Mouse (Mus musculus) heart, postnatal 0 days (tissue): ENCODE measurements around the gene Gdf10. TPM values are rescaled to one million over a fixed set of nuclear protein-coding genes. Genes with fewer than 3 reads are reported as not detected.

Experiments
- ATAC-seq: fragments of 200-750 bp; cut with Nextera tagmentation; 2 replicates; pipeline ENCODE4 v1.8.0; 2017; ENCODE audit warnings: low read depth, moderate number of reproducible peaks, moderate library complexity; ENCODE audit not compliant: insufficient read depth
- DNase-seq: peaks from one replicate; pipeline ENCODE4 v3.0.0-alpha.2; 2016; ENCODE audit warnings: low spot score
- H3K27ac ChIP-seq: fragments of 300-500 bp; sonication (generic); 2 replicates; pipeline ENCODE4 v1.5.1; 2014; ENCODE audit warnings: low read depth, mild to moderate bottlenecking
- H3K27me3 ChIP-seq: fragments of 300-500 bp; sonication (generic); 2 replicates; pipeline ENCODE4 v1.6.1; 2014; ENCODE audit warnings: low read length, mixed read lengths; ENCODE audit not compliant: control insufficient read depth, insufficient read depth
- H3K36me3 ChIP-seq: fragments of 300-500 bp; sonication (generic); replicated peaks from 2 replicates; pipeline ENCODE4 v1.6.1; 2014; ENCODE audit warnings: low read length, mixed read lengths; ENCODE audit not compliant: control insufficient read depth, insufficient read depth
- H3K4me1 ChIP-seq: fragments of 300-500 bp; sonication (generic); 2 replicates; pipeline ENCODE4 v1.6.1; 2014; ENCODE audit warnings: antibody characterized with exemption; ENCODE audit not compliant: control insufficient read depth, insufficient read depth
- H3K4me2 ChIP-seq: fragments of 300-500 bp; sonication (generic); 2 replicates; pipeline ENCODE4 v1.6.1; 2014; ENCODE audit warnings: low read depth, mild to moderate bottlenecking, low read length, moderate library complexity
- H3K4me3 ChIP-seq: fragments of 300-500 bp; sonication (generic); 2 replicates; pipeline ENCODE4 v1.5.1; 2014; ENCODE audit warnings: low read depth, low read length
- H3K9ac ChIP-seq: fragments of 300-500 bp; sonication (generic); replicated peaks from 2 replicates; pipeline ENCODE4 v1.6.1; 2014; ENCODE audit warnings: low read depth, low read length, mixed read lengths
- H3K9me3 ChIP-seq: fragments of 300-500 bp; sonication (generic); replicated peaks from 2 replicates; pipeline ENCODE4 v1.6.1; 2016; ENCODE audit warnings: low read length; ENCODE audit not compliant: control insufficient read depth
- CTCF ChIP-seq: IDR thresholded peaks from 2 replicates; pipeline ENCODE4 v1.5.1; 2016; ENCODE audit warnings: antibody characterized with exemption, control low read depth, low read depth
- EP300 ChIP-seq: IDR thresholded peaks from 2 replicates; pipeline ENCODE4 v1.6.1; 2016; ENCODE audit warnings: antibody characterized with exemption, low read depth
- WGBS: fragments of 180-500 bp; shearing (Covaris S2); extraction: QIAGEN DNeasy Blood & Tissue Kit; methylation state at CpG from one replicate; pipeline ENCODE4 v1.1.7; 2014; 5-methylcytosine and 5-hydroxymethylcytosine counted together
- polyA plus RNA-seq: library from polyadenylated mRNA; unstranded; fragments of >200 nt; fragmentation: Nextera tagmentation; extraction: Ambion mirVana; gene quantifications from 2 replicates; pipeline ENCODE4 v1.2.1, GENCODE M21; 2015
- total RNA-seq: library from RNA; depleted of rRNA; stranded (reverse); fragments of >200 nt; gene quantifications from 2 replicates; pipeline ENCODE4 v1.2.3, GENCODE M21; 2014; ENCODE audit warnings: low replicate concordance

Gdf10 gene
- total and polyA plus RNA-seq, 2 experiments from 2014 or later, result 1.1 to 1.6 TPM

DNA sequence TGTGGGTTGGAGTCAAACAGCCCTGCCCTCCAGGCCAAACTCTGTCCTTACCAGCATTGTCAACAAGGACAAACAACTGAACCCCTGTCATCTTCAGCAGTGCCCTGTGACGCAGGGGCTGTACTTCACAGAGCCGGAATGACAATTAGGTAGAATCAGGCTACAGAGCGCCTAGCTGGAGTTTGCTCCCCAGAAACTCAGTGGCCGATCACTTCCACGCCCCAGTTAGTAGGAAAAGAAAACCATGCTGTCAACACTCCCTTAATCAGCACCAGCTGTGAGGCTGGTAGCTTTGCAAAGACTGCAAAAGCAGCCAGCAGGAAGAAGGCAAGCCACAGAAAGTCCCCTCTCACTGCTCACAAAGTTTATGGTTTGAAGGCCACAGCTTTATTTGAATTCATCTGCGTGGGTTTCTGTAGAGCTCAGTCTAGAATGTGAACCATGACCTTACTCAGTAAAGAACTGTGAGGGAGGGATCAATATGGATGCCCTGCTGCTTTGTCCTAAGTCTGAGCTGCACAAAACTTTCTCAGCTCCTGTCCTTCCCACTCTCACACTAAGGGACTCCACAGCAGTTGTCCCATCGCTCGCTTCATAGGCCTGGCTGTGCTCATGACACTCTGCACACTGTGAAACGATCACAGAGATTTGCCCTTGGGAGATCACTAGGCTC lies 26.6 kb upstream of the Gdf10 start:
- Histone ChIP-seq H3K36me3 (no peaks in the 10 kb centered on the region), H3K4me1 (no peaks in the 10 kb centered on the region), H3K4me3 (no peak overlapping the region), H3K27ac (no peak overlapping the region), H3K9me3 (no peaks in the 10 kb centered on the region), H3K4me2 (no peak overlapping the region), H3K27me3 (no peaks in the 10 kb centered on the region), H3K9ac (no peak overlapping the region)
- ATAC-seq, result no peak
- no peak for TF ChIP-seq EP300
- TF ChIP-seq CTCF, result no peak
- peak; percentile 35 for DNase-seq
- 30% methylated on average over 9 of the region's 9 CpGs for WGBS

DNA sequence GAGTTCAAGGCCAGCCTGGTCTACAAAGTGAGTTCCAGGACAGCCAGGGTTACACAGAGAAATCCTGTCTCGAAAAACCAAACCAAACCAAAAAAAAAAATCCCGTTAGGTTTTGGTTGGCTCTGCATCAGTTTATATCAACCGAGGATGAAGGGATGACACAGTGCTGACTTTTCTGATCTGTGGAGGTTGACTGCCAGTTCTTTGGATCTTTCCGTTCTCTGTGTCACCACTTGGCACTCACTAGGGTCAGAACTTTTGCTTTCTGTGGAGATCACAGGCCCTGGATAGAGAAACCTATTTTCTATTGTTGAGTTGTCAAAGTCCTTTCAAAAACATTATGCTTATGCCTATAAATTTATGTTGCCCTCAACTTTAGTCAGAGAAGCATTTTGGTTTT lies 20.6 kb upstream of the Gdf10 start:
- no peak overlapping the region for H3K27ac ChIP-seq

DNA sequence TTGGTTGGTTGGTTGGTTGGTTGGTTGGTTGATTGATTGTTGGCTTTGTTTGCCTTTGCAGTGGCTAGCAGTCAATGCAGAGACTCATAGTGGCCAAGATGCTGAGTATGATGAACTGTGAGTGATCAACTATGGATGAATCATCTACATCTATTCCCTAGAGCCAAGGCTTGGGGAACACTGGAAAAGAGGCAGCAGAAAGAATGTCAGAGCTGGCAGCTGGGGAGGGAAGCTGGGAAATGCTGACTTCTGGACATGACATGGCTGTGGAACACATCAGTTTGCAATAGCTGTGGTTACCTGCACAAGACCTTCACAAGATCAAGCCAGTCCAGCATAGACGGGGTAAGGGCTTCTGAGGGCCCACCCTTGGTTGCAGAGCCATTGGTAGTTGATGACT lies 20.2 kb upstream of the Gdf10 start:
- ATAC-seq (no peak), DNase-seq (no peak)
- Histone ChIP-seq H3K4me1 (no peaks in the 10 kb centered on the region), H3K4me3 (no peak overlapping the region), H3K27ac (no peak overlapping the region), H3K4me2 (no peak overlapping the region), H3K9me3 (no peaks in the 10 kb centered on the region), H3K9ac (no peak overlapping the region), H3K27me3 (no peaks in the 10 kb centered on the region), H3K36me3 (no peaks in the 10 kb centered on the region)
- WGBS, result 70% methylated on average over 1 of the region's 1 CpGs
- TF ChIP-seq CTCF (no peak), EP300 (no peak)

More for the DNA sequence above, 20.6 kb upstream of the Gdf10 start:
- Histone ChIP-seq H3K4me3 (no peak overlapping the region), H3K4me1 (no peaks in the 10 kb centered on the region), H3K36me3 (no peaks in the 10 kb centered on the region), H3K9me3 (no peaks in the 10 kb centered on the region), H3K9ac (no peak overlapping the region), H3K27me3 (no peaks in the 10 kb centered on the region), H3K4me2 (no peak overlapping the region)
- DNase-seq (no peak), ATAC-seq (no peak)
- no peak for TF ChIP-seq CTCF
- TF ChIP-seq EP300, result no peak
- 76% methylated on average over 4 of the region's 4 CpGs for WGBS

DNA sequence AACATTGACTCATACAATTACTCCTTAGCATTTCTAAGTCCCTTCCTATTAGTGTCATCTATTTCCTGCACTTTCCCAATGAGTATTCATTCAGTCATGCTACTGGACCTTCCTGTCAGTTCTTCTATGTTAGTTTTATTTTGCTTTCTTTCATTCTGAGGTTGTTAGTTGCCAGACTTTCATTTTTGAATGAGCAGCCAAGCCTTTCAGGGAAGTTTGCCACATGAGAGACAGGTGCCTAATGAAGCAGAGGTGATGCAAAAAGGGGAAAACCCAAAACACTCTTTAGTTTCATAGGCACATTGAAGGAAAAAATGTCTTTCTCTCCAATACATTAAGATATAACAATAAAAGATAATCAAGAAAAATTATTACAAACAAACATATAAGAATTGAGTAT lies 18.5 kb upstream of the Gdf10 start:
- no peak for DNase-seq
- Histone ChIP-seq H3K36me3 (no peaks in the 10 kb centered on the region), H3K27ac (no peak overlapping the region), H3K4me2 (no peak overlapping the region), H3K9ac (no peak overlapping the region), H3K9me3 (no peaks in the 10 kb centered on the region), H3K27me3 (no peaks in the 10 kb centered on the region), H3K4me1 (no peaks in the 10 kb centered on the region), H3K4me3 (no peak overlapping the region)
- no peak for TF ChIP-seq CTCF
- TF ChIP-seq EP300, result no peak
- no peak for ATAC-seq

DNA sequence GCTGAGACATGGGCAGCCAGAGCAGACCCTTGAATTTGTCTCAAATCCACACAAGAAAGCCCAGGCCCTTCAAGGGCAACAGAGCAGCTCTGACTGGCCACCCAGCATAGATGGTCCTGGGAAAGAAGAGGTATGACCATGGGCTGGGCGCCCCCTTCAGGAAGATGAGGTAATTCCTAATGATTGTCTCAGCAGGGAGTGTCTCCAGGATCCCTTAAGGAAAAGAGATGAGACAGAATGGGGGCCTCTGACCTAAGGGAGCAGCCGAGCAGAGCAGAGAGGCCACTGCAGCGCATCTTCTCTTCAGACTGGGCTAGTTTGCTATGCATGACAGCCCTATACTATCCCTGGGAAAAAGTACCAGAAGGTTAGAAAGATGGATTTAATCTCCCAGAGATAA lies 9.7 kb upstream of the Gdf10 start:
- DNase-seq, result peak; percentile 20
- TF ChIP-seq CTCF, result peak; percentile 58
- TF ChIP-seq EP300, result no peak
- H3K27me3 ChIP-seq, result peaks cover 6% of the 10 kb centered on the region; the same call in 1 of the 2 replicates
- no peaks in the 10 kb centered on the region for H3K4me1 ChIP-seq
- peak; percentile 41; the same call in 1 of the 2 replicates for ATAC-seq
- WGBS, result 34% methylated on average over 3 of the region's 3 CpGs
- H3K4me2 ChIP-seq, result no peak overlapping the region
- no peaks in the 10 kb centered on the region for H3K36me3 ChIP-seq
- no peak overlapping the region for H3K4me3 ChIP-seq
- no peak overlapping the region for H3K27ac ChIP-seq
- no peak overlapping the region for H3K9ac ChIP-seq
- no peaks in the 10 kb centered on the region for H3K9me3 ChIP-seq

DNA sequence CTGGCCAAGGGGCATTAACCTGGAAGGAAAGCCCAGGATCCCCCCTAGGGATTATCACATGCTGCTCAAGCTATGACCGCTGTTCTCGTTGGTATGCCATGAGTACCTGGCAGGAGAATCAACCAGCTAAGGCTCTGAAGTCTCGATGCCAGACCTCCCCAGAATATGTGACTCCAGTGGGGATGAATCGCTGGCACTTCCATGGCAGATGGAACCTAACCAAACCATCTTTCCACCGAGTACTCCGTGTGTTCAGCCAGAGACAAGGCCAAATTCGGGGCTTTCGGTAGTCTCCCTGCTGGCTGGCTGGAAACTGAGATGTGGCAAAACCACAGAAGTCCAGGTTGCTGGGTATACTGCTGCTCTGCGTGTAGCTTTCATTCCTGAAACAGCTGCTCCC lies 9.2 kb upstream of the Gdf10 start:
- WGBS, result 83% methylated on average over 9 of the region's 9 CpGs

More for the DNA sequence above, 9.2 kb upstream of the Gdf10 start:
- Histone ChIP-seq H3K36me3 (no peaks in the 10 kb centered on the region), H3K4me3 (no peak overlapping the region), H3K27me3 (peaks cover 6% of the 10 kb centered on the region; the same call in 1 of the 2 replicates), H3K4me1 (no peaks in the 10 kb centered on the region), H3K9ac (no peak overlapping the region), H3K27ac (no peak overlapping the region), H3K9me3 (no peaks in the 10 kb centered on the region), H3K4me2 (no peak overlapping the region)
- no peak for ATAC-seq
- no peak for DNase-seq
- no peak for TF ChIP-seq EP300
- TF ChIP-seq CTCF, result no peak
